Mouse (Mus musculus) CH12F3 (cell line): ENCODE results near the gene Dna2.

Source experiments
- in situ Hi-C: fragments of 300-500 bp; cut with MboI; formaldehyde crosslinking; loops from 2 replicates; pipeline ENCODE4 v1.14.3; 2020; ENCODE audit warnings: low sequenced_read_pairs

The Dna2 gene

DNA sequence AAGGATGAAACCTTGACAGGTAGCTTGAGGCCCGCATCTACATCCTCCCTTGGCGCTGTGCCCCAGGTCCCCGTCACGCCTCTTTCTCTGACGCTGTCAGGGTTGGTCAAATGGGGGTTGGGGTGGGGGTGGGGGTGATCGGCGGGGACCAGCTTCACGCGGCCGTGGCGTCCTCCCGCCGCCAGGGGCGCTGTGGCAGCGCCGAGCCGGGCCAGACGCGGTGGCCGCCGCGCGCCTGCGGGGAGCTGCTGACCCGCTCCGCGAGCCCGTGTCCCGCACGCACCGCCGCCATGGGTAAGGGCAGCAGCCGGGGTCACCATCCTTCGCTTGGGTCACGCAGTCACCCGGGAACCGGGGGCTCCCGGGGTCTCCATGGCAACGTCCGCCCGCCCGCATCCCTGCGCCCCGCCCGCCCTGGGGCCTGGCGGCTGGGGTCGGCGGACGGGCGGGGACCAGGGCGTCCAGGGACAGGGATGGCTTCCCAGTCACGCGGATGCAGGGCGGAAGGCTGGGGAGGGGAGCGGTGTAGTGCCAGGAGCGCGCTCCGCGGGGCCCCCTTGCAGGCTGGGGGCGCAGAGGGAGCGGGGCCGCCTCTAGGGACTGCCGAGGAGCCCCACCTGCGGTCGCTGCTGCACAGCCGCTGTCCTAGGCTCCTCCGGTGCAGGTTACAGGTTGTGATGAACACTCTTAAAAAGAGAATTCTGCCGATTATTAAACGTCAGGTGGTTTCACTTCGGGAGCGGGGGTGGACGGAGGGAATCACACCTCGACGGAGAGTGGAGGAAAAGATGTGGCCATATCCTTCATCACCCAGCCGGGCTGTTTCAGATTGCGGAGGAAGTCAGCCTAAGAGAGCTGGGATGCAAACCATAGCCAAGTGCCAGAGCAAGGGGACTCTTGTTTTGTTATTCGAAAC is 33.5 kb downstream of the Dna2 start, which contains the start of gene Rufy2:
TSS of gene Rufy2 (plus strand) at position 185 of the 916 bp plus-strand sequence.
- in situ Hi-C loops = no loop called here

DNA sequence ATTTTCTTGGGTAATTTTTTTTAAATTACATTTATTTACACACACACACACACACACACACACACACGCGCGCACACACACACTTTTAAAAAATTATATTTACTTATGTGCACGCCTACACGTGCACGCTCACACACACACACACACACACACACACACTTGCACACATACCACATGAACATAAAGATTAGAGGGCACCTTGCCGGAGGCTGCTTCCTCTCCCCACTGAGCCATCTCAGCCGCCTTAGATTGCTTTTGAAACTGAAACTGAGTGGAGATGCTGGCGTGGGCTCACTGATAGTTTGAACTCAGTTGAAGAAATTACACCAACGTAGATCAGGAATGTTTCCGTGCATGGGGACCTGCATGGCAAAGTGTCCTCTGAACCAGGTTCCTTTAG is 37.2 kb downstream of the Dna2 start:
- in situ Hi-C loops = no loop called here

DNA sequence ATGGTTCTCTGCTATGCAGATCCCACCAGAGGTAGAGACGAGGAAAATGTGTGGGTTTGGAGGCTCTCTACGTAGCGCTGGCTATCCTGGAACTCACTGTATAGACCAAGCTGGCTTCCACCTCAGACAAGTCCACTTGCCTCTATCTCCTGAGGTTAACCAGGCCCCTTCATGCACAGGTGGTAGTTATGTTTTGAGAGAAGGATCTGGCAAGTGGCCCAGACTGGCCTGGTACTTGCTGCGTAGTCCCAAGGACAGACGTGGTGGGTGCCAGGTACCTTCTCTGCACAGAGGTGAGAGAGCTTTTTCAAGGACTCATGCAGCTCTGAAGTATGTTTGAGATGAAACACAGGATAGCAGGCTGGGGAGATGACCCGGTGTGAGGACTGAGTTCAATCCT is 37.7 kb downstream of the Dna2 start:
- in situ Hi-C loops = no loop called here

DNA sequence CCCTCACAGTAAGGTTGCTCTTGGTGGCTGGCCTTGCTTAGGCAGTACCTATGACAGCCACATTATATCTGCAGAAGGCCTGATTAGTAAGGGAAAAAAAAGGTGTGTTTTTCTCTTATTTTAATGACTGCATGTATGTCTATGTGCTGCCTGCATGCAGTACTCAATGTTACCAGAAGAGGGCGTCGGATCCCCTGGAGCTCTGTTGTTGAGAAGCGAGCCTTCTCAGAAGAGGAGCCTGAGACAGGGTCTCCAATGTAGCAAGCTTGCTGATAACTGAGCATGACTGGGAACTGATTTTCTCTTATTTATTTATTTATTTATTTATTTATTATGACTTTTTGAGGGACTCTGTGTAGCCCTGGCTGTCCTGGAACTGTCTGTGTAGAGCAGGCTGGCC is 40.5 kb downstream of the Dna2 start:
- in situ Hi-C loops = no loop called here

DNA sequence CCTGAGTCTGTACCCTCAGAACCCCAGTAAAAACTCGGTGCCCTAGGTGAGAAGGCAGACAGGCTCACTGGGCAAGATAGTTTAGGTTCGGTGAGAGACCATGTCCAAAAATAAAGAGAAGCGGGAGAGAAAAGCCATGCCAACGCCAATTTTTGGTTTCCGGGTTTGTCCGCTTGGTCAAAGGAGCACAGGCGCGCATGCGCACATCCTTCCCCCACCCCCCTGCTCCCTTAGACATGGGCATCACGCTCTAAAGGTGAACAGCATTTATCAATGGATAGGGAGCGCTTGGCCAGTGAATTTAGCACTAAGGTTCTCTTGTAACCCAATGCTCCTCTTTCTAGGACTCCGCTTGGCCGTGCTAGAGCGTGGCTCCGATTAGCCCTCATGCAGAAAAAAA is 43.8 kb downstream of the Dna2 start:
- in situ Hi-C loops = no loop called here

DNA sequence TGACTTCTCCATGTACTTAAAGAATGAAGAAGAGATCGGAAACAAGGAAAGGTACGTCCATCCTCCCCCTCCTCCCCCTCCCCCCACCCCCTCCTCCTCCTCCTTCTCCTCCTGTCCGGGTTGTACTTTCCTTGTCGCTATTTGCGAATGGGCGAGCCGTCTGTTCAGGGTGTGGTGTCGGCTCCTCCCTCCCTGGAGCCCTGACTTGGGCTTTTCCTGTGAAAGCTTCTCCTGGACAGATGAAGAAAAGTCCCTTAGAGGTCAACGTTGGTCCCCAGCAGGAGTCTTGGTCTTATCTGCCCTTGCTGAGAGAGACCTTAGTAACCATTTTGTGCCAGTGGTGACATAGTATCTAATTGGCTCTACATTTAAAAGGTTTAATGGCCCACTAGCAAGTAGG is 47.2 kb downstream of the Dna2 start:
- in situ Hi-C loops = no loop called here

DNA sequence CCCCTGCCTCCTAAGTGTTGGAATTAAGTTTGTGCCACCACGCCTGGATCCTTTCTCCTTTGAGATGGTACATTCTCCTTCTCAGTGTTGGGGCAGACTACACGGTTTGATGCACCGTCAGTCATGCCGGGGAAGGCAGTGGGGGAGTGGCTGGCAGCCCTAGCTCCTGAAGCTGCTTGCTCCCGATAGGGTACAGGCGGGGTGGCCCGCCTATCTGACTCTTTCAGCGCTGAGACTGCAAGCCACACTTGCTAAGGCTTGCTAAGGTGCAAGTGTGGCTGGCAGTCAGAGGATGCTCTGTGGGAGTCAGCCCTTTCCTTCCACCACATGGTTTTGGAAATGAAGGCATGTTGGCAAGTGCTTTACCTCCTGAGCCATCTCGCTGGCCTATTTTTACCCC is 53.8 kb downstream of the Dna2 start:
- in situ Hi-C loops = no loop called here

DNA sequence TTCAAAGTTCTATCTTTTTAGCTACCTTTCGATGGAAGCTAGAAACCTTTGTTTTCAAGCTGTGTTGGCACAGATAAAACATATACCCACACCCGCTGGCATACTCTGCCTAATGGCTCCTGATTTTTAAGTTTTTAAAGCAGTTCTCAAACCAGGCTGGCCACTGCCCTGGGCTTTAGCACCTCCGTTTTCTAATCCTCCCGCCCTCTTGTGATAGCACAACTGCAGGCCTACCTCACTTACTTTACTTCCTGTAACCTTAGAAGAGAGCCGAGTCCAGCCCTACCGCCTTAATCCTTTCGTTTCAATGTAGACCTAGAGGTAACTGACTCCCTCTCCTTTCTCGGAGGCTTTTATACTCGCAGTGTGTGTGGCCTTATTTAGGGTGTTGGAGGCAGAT is 56.4 kb downstream of the Dna2 start:
- in situ Hi-C loops = no loop called here

DNA sequence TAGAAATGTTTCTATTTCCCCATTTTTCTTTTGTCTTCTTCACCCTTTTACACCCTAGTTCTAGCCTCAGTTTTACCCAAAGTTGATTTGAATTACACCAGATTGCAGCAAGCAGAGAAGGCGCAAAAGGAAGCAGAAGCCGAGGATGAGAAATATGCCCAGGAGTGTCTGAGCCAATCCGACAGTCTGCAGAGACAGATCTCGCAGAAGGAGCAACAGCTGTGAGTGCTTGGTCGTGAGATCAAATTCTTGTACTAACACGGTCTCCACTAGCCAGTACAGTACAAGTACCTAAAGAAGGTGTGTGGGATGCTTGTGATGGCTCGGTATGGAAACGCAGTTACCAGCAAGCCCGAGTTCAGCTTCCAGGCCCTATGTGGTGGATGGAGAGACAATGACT is 57.7 kb downstream of the Dna2 start:
- in situ Hi-C loops = no loop called here

DNA sequence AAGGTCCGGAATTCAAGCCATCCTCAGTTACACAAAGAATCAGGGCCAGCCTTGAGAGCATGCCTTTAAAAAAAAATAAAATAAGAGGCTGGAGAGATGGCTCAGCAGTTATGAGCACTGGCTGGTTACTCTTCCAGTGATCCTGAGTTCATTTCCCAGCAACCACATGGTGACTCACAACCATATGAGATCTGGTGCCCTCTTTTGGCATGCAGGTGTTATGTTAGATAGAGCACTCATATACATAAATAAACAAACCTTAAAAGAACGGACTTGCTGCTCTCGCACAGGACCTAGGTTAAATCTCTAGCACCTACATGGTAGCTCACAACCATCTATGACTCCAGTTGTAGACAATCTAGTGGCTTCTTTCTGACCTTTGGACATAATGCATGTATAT is 61.4 kb downstream of the Dna2 start:
- in situ Hi-C loops = no loop called here

DNA sequence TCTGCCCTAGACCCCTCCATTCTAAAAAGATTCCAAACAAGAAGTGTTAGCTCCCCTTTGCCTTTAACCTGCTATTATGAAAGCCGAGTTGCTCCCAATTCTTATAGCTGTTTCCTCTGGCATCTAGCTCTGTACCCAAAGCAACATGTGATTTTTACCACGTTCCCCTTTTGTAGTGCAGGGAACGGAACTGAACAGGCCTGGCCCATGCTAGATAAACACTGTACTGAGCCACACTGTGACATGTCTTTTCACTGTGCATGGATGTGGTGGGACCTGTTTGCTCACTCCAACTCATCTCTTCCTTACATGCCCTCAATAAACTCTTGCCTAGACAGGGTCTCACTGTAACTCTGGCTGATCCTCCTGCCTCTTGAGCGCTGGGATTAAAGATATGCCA is 63.4 kb downstream of the Dna2 start:
- in situ Hi-C loops = no loop called here

DNA sequence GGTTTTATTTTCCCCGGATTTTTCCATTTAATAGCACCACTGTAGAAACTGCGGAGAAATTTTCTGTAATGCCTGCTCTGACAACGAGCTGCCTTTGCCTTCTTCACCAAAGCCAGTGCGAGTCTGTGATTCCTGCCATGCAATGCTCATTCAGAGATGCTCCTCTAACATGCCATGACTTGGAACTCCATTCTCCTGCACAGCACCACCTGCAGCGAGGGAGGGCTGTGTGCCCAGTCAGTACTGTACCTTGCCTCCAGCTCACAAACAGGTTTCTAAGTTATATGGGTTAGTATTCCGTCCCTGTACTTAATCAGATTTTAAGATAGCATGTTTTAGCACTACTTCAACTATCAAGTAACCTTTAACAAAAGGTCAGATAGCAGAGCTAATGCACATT is 64.7 kb downstream of the Dna2 start:
- in situ Hi-C loops = no loop called here

DNA sequence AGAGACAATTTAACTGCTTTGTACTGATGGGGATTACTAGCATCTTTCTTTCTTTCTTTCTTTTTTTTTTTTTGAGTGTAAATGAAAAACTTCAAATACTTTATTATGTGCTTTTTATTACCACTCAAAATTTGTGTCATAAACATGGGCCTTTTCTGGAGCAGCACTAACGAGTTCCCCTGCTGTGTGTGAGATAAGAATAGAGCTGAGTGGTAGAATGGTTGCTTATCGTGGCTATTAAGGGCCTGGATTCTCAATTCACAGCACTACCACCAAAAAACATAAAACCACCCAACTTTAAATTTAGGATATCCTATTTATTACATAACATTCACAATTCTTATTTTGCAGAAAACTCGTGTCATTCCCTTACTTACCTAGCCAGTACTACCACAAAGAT is 66.7 kb downstream of the Dna2 start:
- in situ Hi-C loops = no loop called here

DNA sequence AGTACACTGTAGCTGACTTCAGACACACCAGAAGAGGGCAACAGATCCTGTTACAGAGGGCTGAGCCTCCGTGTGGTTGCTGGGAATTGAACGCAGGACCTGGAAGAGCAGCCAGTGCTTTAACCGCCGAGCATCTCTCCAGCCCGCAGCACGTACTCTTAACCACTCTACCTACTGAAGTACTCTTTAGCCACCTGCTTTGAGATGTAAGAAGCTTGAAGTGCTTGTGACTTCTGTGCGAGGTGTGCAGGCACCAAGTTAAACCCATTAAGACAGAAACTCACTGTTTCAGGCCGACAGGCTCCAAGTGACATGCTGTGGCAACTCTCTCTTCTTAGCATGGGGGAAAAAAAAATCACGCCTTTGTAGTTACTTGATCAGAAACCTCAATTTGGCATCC is 67.3 kb downstream of the Dna2 start:
- in situ Hi-C loops = no loop called here

DNA sequence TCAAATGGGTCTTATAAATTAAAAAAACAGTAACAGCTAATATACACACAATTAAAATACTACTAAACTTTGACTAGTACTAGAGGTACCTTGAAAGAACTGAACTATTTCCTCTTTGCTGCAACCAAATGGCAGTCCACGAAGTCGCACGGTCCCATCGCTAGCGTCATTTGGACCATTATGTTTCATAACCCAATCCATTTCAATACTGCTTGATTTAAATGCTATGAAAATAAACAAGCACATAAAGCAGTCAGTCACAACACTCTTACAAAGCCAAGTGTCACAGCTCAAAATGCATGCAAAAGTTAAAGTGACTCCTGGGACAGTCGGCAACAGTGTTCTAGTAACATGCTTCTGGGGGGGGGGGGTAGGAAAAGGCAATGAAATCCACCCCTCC is 72.5 kb downstream of the Dna2 start:
- in situ Hi-C loops = no loop called here

DNA sequence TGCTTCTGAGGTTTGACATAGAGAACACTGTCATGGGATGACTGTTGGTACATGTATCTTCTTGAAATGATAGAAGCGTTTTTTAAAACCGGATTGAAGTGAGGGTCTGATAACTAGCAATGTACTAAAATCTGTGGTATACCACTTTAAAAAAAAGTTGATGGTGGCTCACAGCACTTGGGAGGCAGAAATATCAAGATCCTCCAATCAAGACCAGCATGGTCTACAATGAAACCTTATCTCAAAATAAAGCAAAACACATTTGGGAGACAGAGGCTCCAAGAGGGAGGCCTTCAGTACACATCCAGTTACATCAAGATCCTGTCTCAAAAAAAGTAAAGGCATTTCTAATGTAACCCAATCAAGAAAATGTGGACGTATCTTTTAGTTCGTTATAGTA is 74.9 kb downstream of the Dna2 start:
- in situ Hi-C loops = no loop called here

DNA sequence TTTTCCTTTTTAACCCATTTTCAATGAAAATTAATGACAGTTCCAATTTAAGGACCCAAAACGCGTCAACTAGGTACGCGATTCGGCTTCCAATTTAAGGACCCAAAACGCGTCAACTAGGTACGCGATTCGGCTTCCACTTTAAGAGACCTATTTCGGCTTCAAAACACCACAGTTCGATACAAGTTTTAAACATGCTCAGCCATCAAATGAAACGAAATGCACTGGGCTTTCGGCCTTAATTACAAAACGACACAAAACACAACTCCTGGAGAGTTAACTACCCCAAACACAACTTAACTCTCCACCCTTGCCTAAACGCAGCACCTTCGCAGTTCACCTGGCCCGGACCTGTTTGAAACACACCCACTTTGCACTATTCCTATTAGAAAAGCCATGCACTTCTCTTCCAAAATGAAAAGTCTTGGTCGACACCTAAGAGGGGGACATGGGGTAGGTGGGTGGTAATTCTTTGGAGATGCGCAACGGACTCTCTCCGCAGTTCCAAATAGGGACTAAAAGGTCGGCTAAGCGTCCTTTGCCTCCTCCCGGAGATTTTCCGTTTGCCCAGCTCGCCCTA is 75.8 kb downstream of the Dna2 start:
- in situ Hi-C loops = no loop called here

DNA sequence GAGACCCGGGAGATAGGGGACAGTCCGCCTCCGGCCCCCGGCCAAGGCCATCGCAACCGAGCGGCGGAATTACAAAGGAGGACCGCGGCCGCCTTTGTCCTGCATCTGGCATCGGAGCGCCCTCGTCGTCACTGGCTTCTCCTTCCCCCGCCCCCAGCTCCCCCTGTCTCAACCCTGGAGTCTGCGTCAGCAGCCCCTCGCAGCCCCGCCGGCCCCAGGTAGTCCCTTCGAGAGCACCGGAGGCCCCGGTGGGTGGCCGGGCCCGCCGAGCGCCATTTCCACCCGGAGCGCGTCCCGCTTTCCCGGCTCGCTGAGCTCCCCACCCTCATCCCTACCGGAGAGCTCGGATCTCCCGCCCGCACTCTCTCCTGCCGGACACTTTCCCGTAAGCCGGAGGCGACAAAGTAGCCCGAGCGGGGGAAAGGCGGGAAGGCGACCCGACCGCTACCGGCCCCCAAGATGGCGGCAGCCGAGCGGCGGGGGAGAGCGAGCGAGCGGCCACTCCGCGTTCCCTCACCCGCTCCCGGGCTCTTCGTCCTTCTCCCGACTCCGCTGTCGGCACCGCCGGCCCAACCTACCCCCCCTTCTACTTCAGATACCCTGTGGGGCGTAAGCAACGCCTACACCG is 76.4 kb downstream of the Dna2 start:
- in situ Hi-C loops = no loop called here
